Mouse (Mus musculus) limb, embryonic 10.5 days (tissue): ENCODE measurements around the gene Mgat5b. TPM values are rescaled to one million over a fixed set of nuclear protein-coding genes. Genes with fewer than 3 reads are reported as not detected.
A peak's percentile ranks its signal among the peaks of the same experiment; 100 is the strongest.

ENCODE experiments used
- DNase-seq: peaks from one replicate; pipeline ENCODE4 v3.0.0-alpha.2; 2017; ENCODE audit warnings: low spot score
- H3K27ac ChIP-seq: fragments of 300-500 bp; sonication (generic); 2 replicates; pipeline ENCODE4 v1.5.1; 2016; ENCODE audit warnings: mild to moderate bottlenecking
- H3K27me3 ChIP-seq: fragments of 300-500 bp; sonication (generic); 2 replicates; pipeline ENCODE4 v1.6.1; 2016; ENCODE audit warnings: low read depth, mild to moderate bottlenecking; ENCODE audit not compliant: poor library complexity, severe bottlenecking
- H3K36me3 ChIP-seq: fragments of 300-500 bp; sonication (generic); 2 replicates; pipeline ENCODE4 v1.6.1; 2016; ENCODE audit warnings: mild to moderate bottlenecking, moderate library complexity
- H3K4me1 ChIP-seq: fragments of 300-500 bp; sonication (generic); 2 replicates; pipeline ENCODE4 v1.6.1; 2016
- H3K4me3 ChIP-seq: fragments of 300-500 bp; sonication (generic); 2 replicates; pipeline ENCODE4 v1.5.1; 2016; ENCODE audit warnings: mild to moderate bottlenecking, moderate library complexity
- H3K9me3 ChIP-seq: fragments of 300-500 bp; sonication (generic); replicated peaks from 2 replicates; pipeline ENCODE4 v1.6.1; 2016; ENCODE audit warnings: mild to moderate bottlenecking
- WGBS: fragments of 180-500 bp; shearing (Covaris S2); methylation state at CpG from one replicate; pipeline ENCODE4 v1.1.7; 2016; 5-methylcytosine and 5-hydroxymethylcytosine counted together
- polyA plus RNA-seq: library from polyadenylated mRNA; unstranded; fragments of >200 nt; fragmentation: Nextera tagmentation; extraction: Ambion mirVana; gene quantifications from 2 replicates; pipeline ENCODE4 v1.2.1, GENCODE M21; 2016

Gene Mgat5b
- polyA plus RNA-seq, 1 experiment from 2014 or later: 1.4 TPM

GRCm38 (mm10) chr11:116965961-116966360, 47.3 kb downstream of the Mgat5b start:
- DNase-seq: no peak
- H3K27me3 ChIP-seq: no peaks in the 10 kb centered on the region
- no peak overlapping the region for H3K4me3 ChIP-seq
- 78% methylated on average over 2 of the region's 2 CpGs for WGBS
- peaks cover 49% of the 10 kb centered on the region for H3K4me1 ChIP-seq
- peak overlapping the region; percentile 14; the same call in 1 of the 2 replicates for H3K27ac ChIP-seq
- no peaks in the 10 kb centered on the region for H3K36me3 ChIP-seq
- no peaks in the 10 kb centered on the region for H3K9me3 ChIP-seq

- no peaks in the 10 kb centered on the region for H3K9me3 ChIP-seq
- no peak overlapping the region for H3K4me3 ChIP-seq
- H3K4me1 ChIP-seq: peaks cover 37% of the 10 kb centered on the region
- no peaks in the 10 kb centered on the region for H3K36me3 ChIP-seq
- 87% methylated on average over 9 of the region's 9 CpGs for WGBS
- no peak for DNase-seq
- 0 out of 2 replicates have a peak overlapping the region, but pooled peaks have one; percentile 30 for H3K27ac ChIP-seq
- H3K27me3 ChIP-seq: no peaks in the 10 kb centered on the region
Observed at GRCm38 (mm10) chr11:116968586-116968985, 49.9 kb downstream of the Mgat5b start.

GRCm38 (mm10) chr11:116969498-116969897, 50.8 kb downstream of the Mgat5b start:
- H3K9me3 ChIP-seq: no peaks in the 10 kb centered on the region
- H3K27ac ChIP-seq: no peak overlapping the region
- WGBS: 78% methylated on average over 11 of the region's 11 CpGs
- H3K36me3 ChIP-seq: no peaks in the 10 kb centered on the region
- no peaks in the 10 kb centered on the region for H3K27me3 ChIP-seq
- H3K4me1 ChIP-seq: peaks cover 36% of the 10 kb centered on the region
- H3K4me3 ChIP-seq: no peak overlapping the region
- DNase-seq: no peak

GRCm38 (mm10) chr11:116970847-116971246, 52.2 kb downstream of the Mgat5b start:
- 80% methylated on average over 4 of the region's 4 CpGs for WGBS
- Histone ChIP-seq H3K27ac (no peak overlapping the region), H3K9me3 (no peaks in the 10 kb centered on the region), H3K27me3 (no peaks in the 10 kb centered on the region), H3K4me3 (no peak overlapping the region), H3K36me3 (no peaks in the 10 kb centered on the region), H3K4me1 (peaks cover 23% of the 10 kb centered on the region)
- DNase-seq: no peak

GRCm38 (mm10) chr11:116972828-116973227, 54.2 kb downstream of the Mgat5b start:
- no peak for DNase-seq
- Histone ChIP-seq H3K4me3 (no peak overlapping the region), H3K9me3 (no peaks in the 10 kb centered on the region), H3K4me1 (peaks cover 11% of the 10 kb centered on the region; the same call in 1 of the 2 replicates), H3K36me3 (no peaks in the 10 kb centered on the region), H3K27me3 (no peaks in the 10 kb centered on the region), H3K27ac (no peak overlapping the region)
- 70% methylated on average over 4 of the region's 4 CpGs for WGBS

- no peak overlapping the region for H3K4me3 ChIP-seq
- no peak overlapping the region for H3K27ac ChIP-seq
- no peak for DNase-seq
- no peaks in the 10 kb centered on the region for H3K27me3 ChIP-seq
- H3K4me1 ChIP-seq: peaks cover 4% of the 10 kb centered on the region; the same call in 1 of the 2 replicates
- H3K9me3 ChIP-seq: no peaks in the 10 kb centered on the region
- H3K36me3 ChIP-seq: no peaks in the 10 kb centered on the region
- 94% methylated on average over 9 of the region's 9 CpGs for WGBS
Observed at GRCm38 (mm10) chr11:116973508-116973907, 54.8 kb downstream of the Mgat5b start.

- H3K27me3 ChIP-seq: no peaks in the 10 kb centered on the region
- WGBS: 90% methylated on average over 7 of the region's 7 CpGs
- no peaks in the 10 kb centered on the region; the same call in 1 of the 2 replicates for H3K4me1 ChIP-seq
- no peak for DNase-seq
- no peak overlapping the region for H3K4me3 ChIP-seq
- no peak overlapping the region for H3K27ac ChIP-seq
- H3K9me3 ChIP-seq: no peaks in the 10 kb centered on the region
- H3K36me3 ChIP-seq: no peaks in the 10 kb centered on the region
Observed at GRCm38 (mm10) chr11:116974341-116974740, 55.7 kb downstream of the Mgat5b start.

- WGBS: 34% methylated on average over 5 of the region's 5 CpGs
- Histone ChIP-seq H3K27ac (peak overlapping the region; percentile 46; the same call in 1 of the 2 replicates), H3K4me1 (peaks cover 15% of the 10 kb centered on the region), H3K27me3 (no peaks in the 10 kb centered on the region), H3K4me3 (no peak overlapping the region), H3K36me3 (no peaks in the 10 kb centered on the region), H3K9me3 (no peaks in the 10 kb centered on the region)
- DNase-seq: no peak
Observed at GRCm38 (mm10) chr11:116980313-116980712, 61.6 kb downstream of the Mgat5b start.

GRCm38 (mm10) chr11:116982543-116982942, 63.9 kb downstream of the Mgat5b start:
- Histone ChIP-seq H3K4me1 (peaks cover 19% of the 10 kb centered on the region), H3K27ac (no peak overlapping the region), H3K27me3 (peaks cover 6% of the 10 kb centered on the region; the same call in 1 of the 2 replicates), H3K9me3 (no peaks in the 10 kb centered on the region), H3K36me3 (no peaks in the 10 kb centered on the region), H3K4me3 (no peak overlapping the region)
- no peak for DNase-seq
- WGBS: 59% methylated on average over 4 of the region's 4 CpGs

GRCm38 (mm10) chr11:116985504-116986385, 67.1 kb downstream of the Mgat5b start:
- Histone ChIP-seq H3K4me3 (no peak overlapping the region), H3K27me3 (peaks cover 6% of the 10 kb centered on the region; the same call in 1 of the 2 replicates), H3K36me3 (no peaks in the 10 kb centered on the region), H3K9me3 (no peaks in the 10 kb centered on the region), H3K4me1 (peaks cover 21% of the 10 kb centered on the region), H3K27ac (peak overlapping the region; percentile 27; the same call in 1 of the 2 replicates)
- WGBS: 82% methylated on average over 15 of the region's 15 CpGs
- no peak for DNase-seq

- no peak for DNase-seq
- Histone ChIP-seq H3K27me3 (peaks cover 19% of the 10 kb centered on the region), H3K27ac (no peak overlapping the region), H3K36me3 (no peaks in the 10 kb centered on the region), H3K4me1 (peaks cover 36% of the 10 kb centered on the region), H3K9me3 (no peaks in the 10 kb centered on the region), H3K4me3 (no peak overlapping the region)
- WGBS: 57% methylated on average over 8 of the region's 8 CpGs
Observed at GRCm38 (mm10) chr11:116988131-116988530, 69.5 kb downstream of the Mgat5b start.

- peaks cover 40% of the 10 kb centered on the region for H3K27me3 ChIP-seq
- H3K27ac ChIP-seq: no peak overlapping the region
- 79% methylated on average over 7 of the region's 7 CpGs for WGBS
- no peak overlapping the region for H3K4me3 ChIP-seq
- no peaks in the 10 kb centered on the region for H3K9me3 ChIP-seq
- no peak for DNase-seq
- H3K4me1 ChIP-seq: peaks cover 50% of the 10 kb centered on the region
- H3K36me3 ChIP-seq: no peaks in the 10 kb centered on the region
Observed at GRCm38 (mm10) chr11:116990231-116990630, 71.6 kb downstream of the Mgat5b start.

- H3K4me3 ChIP-seq: no peak overlapping the region
- WGBS: 67% methylated on average over 8 of the region's 8 CpGs
- H3K36me3 ChIP-seq: no peaks in the 10 kb centered on the region
- H3K27me3 ChIP-seq: peaks cover 46% of the 10 kb centered on the region
- no peak for DNase-seq
- no peak overlapping the region for H3K27ac ChIP-seq
- H3K4me1 ChIP-seq: peaks cover 50% of the 10 kb centered on the region
- no peaks in the 10 kb centered on the region for H3K9me3 ChIP-seq
Observed at GRCm38 (mm10) chr11:116991410-116991809, 72.7 kb downstream of the Mgat5b start.
